Mouse (Mus musculus) MEL (cell line): ENCODE results near the gene Abca13. TPM values are rescaled to one million over a fixed set of nuclear protein-coding genes. Genes with fewer than 3 reads are reported as not detected.

Experiments
- DNase-seq: peaks from one replicate; pipeline ENCODE4 v3.0.0; 2011; ENCODE audit warnings: low read depth, low spot score
- H3K27ac ChIP-seq: 2 replicates; pipeline ENCODE4 v1.5.1; 2012; ENCODE audit warnings: low read depth, mild to moderate bottlenecking, control low read depth, low read length, moderate library complexity; ENCODE audit not compliant: control insufficient read depth
- H3K27me3 ChIP-seq, 2 experiments: fragments of 150-350 bp in 1 of 2; sonication (generic) in 1 of 2; 2 replicates each; pipeline ENCODE4 v1.6.1; 2012; ENCODE audit warnings: low read length in 2 of 2, mild to moderate bottlenecking in 2 of 2, improper control_type of control experiment in 1 of 2, moderate library complexity in 1 of 2; ENCODE audit not compliant: insufficient read depth in 2 of 2, control insufficient read depth in 1 of 2
- H3K36me3 ChIP-seq, 2 experiments: 2 replicates each; pipeline ENCODE4 v1.6.1; 2012 to 2014; ENCODE audit warnings: low read length in 2 of 2, improper control_type of control experiment in 1 of 2, inconsistent platforms in 1 of 2, mild to moderate bottlenecking in 1 of 2; ENCODE audit not compliant: insufficient read depth in 2 of 2, control insufficient read depth in 1 of 2
- H3K4me1 ChIP-seq, 2 experiments: fragments of 150-350 bp in 1 of 2; sonication (generic) in 1 of 2; 2 replicates each; pipeline ENCODE4 v1.6.1; 2012; ENCODE audit warnings: low read length in 2 of 2, improper control_type of control experiment in 1 of 2, mild to moderate bottlenecking in 1 of 2; ENCODE audit not compliant: insufficient read depth in 2 of 2, control insufficient read depth in 1 of 2
- H3K4me3 ChIP-seq, 2 experiments: fragments of 150-350 bp in 1 of 2; sonication (generic) in 1 of 2; 2 replicates each; pipeline ENCODE4 v1.5.1; 2012; ENCODE audit warnings: low read depth in 2 of 2, low read length in 2 of 2, mild to moderate bottlenecking in 2 of 2, moderate library complexity in 2 of 2, control low read depth in 1 of 2, improper control_type of control experiment in 1 of 2; ENCODE audit not compliant: control insufficient read depth in 1 of 2, insufficient read depth in 1 of 2
- H3K79me2 ChIP-seq: 2 replicates; pipeline ENCODE4 v1.6.1; 2012; ENCODE audit warnings: mild to moderate bottlenecking, low read length, moderate library complexity; ENCODE audit not compliant: control insufficient read depth, poor library complexity, insufficient read depth
- H3K9ac ChIP-seq: 2 replicates; pipeline ENCODE4 v1.6.1; 2012; ENCODE audit warnings: low read depth, mild to moderate bottlenecking, control low read depth, low read length, moderate library complexity; ENCODE audit not compliant: control insufficient read depth, poor library complexity, severe bottlenecking
- H3K9me3 ChIP-seq: fragments of 150-350 bp; sonication (generic); replicated peaks from 2 replicates; pipeline ENCODE4 v1.6.1; 2012; ENCODE audit warnings: mild to moderate bottlenecking, low read length, improper control_type of control experiment, moderate library complexity; ENCODE audit not compliant: insufficient read depth
- BHLHE40 ChIP-seq: IDR thresholded peaks from 2 replicates; pipeline ENCODE4 v1.6.1; 2012; ENCODE audit warnings: low read depth, mild to moderate bottlenecking, inconsistent platforms, low read length, improper control_type of control experiment, borderline replicate concordance
- CHD2 ChIP-seq: IDR thresholded peaks from 2 replicates; pipeline ENCODE4 v1.6.1; 2011; ENCODE audit warnings: low read length, improper control_type of control experiment
- E2F4 ChIP-seq: IDR thresholded peaks from 2 replicates; pipeline ENCODE4 v1.6.1; 2011; ENCODE audit warnings: low read depth, low read length, improper control_type of control experiment, borderline replicate concordance
- EP300 ChIP-seq, 2 experiments: IDR thresholded peaks; 2 replicates each; pipeline ENCODE4 v1.6.1; 2011; ENCODE audit warnings: improper control_type of control experiment in 2 of 2, low read length in 2 of 2, low read depth in 1 of 2, mild to moderate bottlenecking in 1 of 2
- ETS1 ChIP-seq: IDR thresholded peaks from 2 replicates; pipeline ENCODE4 v1.6.1; 2012; ENCODE audit warnings: low read depth, mild to moderate bottlenecking, inconsistent platforms, low read length, improper control_type of control experiment, moderate library complexity
- GABPA ChIP-seq: IDR thresholded peaks from 2 replicates; pipeline ENCODE4 v1.6.1; 2012; ENCODE audit warnings: low read depth, mild to moderate bottlenecking, inconsistent platforms, low read length, improper control_type of control experiment, moderate library complexity
- MAFK ChIP-seq: IDR thresholded peaks from 2 replicates; pipeline ENCODE4 v1.6.1; 2011; ENCODE audit warnings: low read depth, mild to moderate bottlenecking, low read length, improper control_type of control experiment, borderline replicate concordance
- MAX ChIP-seq: IDR thresholded peaks from 2 replicates; pipeline ENCODE4 v1.6.1; 2011; ENCODE audit warnings: low read length, improper control_type of control experiment
- NELFE ChIP-seq: IDR thresholded peaks from 2 replicates; pipeline ENCODE4 v1.6.1; 2011; ENCODE audit warnings: low read depth, low read length, improper control_type of control experiment
- POLR2AphosphoS5 ChIP-seq: IDR thresholded peaks from 2 replicates; pipeline ENCODE4 v1.6.1; 2012; ENCODE audit warnings: low read depth, borderline replicate concordance, mild to moderate bottlenecking, inconsistent platforms, low read length, moderate library complexity, mixed read lengths
- RAD21 ChIP-seq: IDR thresholded peaks from 2 replicates; pipeline ENCODE4 v1.6.1; 2011; ENCODE audit warnings: mild to moderate bottlenecking, low read depth, low read length, improper control_type of control experiment
- TBP ChIP-seq: IDR thresholded peaks from 2 replicates; pipeline ENCODE4 v1.8.0; 2011; ENCODE audit warnings: low read depth, low read length, improper control_type of control experiment
- USF1 ChIP-seq: IDR thresholded peaks from 2 replicates; pipeline ENCODE4 v1.6.1; 2014; ENCODE audit warnings: low read depth, mild to moderate bottlenecking, inconsistent platforms, low read length, improper control_type of control experiment, moderate library complexity
- USF2 ChIP-seq, 2 experiments: IDR thresholded peaks; 2 replicates each; pipeline ENCODE4 v1.6.1; 2011 to 2012; ENCODE audit warnings: improper control_type of control experiment in 2 of 2, low read length in 2 of 2, borderline replicate concordance in 1 of 2, inconsistent platforms in 1 of 2, low read depth in 1 of 2, mild to moderate bottlenecking in 1 of 2; ENCODE audit not compliant: insufficient read depth in 1 of 2
- ZC3H11A ChIP-seq: IDR thresholded peaks from 2 replicates; pipeline ENCODE4 v1.6.1; 2012; ENCODE audit warnings: low read depth, mild to moderate bottlenecking, inconsistent platforms, low read length, improper control_type of control experiment
- ZMIZ1 ChIP-seq: IDR thresholded peaks from 2 replicates; pipeline ENCODE4 v1.6.1; 2012; ENCODE audit warnings: low read depth, mild to moderate bottlenecking, inconsistent platforms, low read length, improper control_type of control experiment, moderate library complexity
- polyA plus RNA-seq, 2 experiments: library from polyadenylated mRNA; stranded (reverse) in 1 of 2; unstranded in 1 of 2; fragments of >175 nt in 1 of 2; fragments of >200 nt in 1 of 2; gene quantifications; 2 replicates each; pipeline versions ENCODE4 v1.2.1 to v1.2.4; 2012; ENCODE audit warnings: low replicate concordance in 2 of 2, low read depth in 1 of 2; ENCODE audit not compliant: insufficient read length in 2 of 2, insufficient read depth in 1 of 2, missing spikeins in 1 of 2
- total RNA-seq: library from RNA; depleted of rRNA; stranded (reverse); fragments of 300-350 nt; gene quantifications from 2 replicates; pipeline ENCODE4 v1.2.3, GENCODE M21; 2012

Abca13 gene
- total and polyA plus RNA-seq, 3 experiments = not detected

- TF ChIP-seq GABPA (no peak), RAD21 (no peak), MAX (no peak), NELFE (no peak), TBP (no peak), EP300 (IDR thresholded peaks at IDR 0.05; ENCODE audit: low read depth in 1 of 2, low read length in 2 of 2) (no peak), USF2 (IDR thresholded peaks at IDR 0.05; ENCODE audit: borderline replicate concordance in 1 of 2, insufficient read depth in 1 of 2, low read depth in 1 of 2, low read length in 2 of 2) (no peak), USF1 (no peak), ZMIZ1 (no peak), E2F4 (no peak)
These were observed 249.4 kb downstream of the Abca13 start for GRCm38 (mm10) chr11:9441192-9441591.

DNA sequence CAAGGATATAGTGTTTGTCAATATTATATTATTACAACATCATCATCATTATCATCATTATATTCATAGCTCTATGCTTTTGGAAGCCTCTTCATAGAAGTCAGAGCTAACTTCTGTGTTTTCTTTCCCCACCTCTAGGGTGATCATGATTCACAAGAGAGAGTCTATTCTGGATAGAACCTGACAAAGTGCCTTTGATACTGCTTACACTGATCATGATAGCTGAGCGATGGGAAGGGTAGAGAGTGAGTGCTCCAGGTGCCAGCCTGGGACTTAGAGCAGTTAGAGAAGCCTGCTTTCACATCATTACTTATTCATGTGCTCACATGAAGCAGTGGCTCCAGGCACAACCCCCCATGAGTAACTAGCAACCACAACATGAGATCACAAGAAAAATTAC, 280.7 kb downstream of the Abca13 start:
- H3K4me3 ChIP-seq = no peak overlapping the region
- no peaks in the 10 kb centered on the region for H3K9me3 ChIP-seq
- no peaks in the 10 kb centered on the region for H3K79me2 ChIP-seq
- no peaks in the 10 kb centered on the region for H3K36me3 ChIP-seq
- DNase-seq = no peak
- no peaks in the 10 kb centered on the region for H3K4me1 ChIP-seq
- no peak overlapping the region for H3K27ac ChIP-seq
- TF ChIP-seq ZMIZ1 = no peak
- no peak for TF ChIP-seq ZC3H11A
- TF ChIP-seq USF2 (IDR thresholded peaks at IDR 0.05; ENCODE audit: borderline replicate concordance in 1 of 2, insufficient read depth in 1 of 2, low read depth in 1 of 2, low read length in 2 of 2) = no peak
- no peak for TF ChIP-seq POLR2AphosphoS5
- H3K27me3 ChIP-seq = no peaks in the 10 kb centered on the region
- no peak overlapping the region for H3K9ac ChIP-seq

More at GRCm38 (mm10) chr11:9441192-9441591, 249.4 kb downstream of the Abca13 start:
- Histone ChIP-seq H3K79me2 (no peaks in the 10 kb centered on the region), H3K9ac (no peak overlapping the region), H3K27ac (no peak overlapping the region), H3K4me1 (no peaks in the 10 kb centered on the region), H3K27me3 (no peaks in the 10 kb centered on the region), H3K4me3 (no peak overlapping the region), H3K9me3 (no peaks in the 10 kb centered on the region), H3K36me3 (no peaks in the 10 kb centered on the region)
- no peak for DNase-seq

- Histone ChIP-seq H3K79me2 (no peaks in the 10 kb centered on the region), H3K27ac (no peak overlapping the region), H3K27me3 (no peaks in the 10 kb centered on the region), H3K36me3 (no peaks in the 10 kb centered on the region), H3K9ac (no peak overlapping the region), H3K9me3 (no peaks in the 10 kb centered on the region), H3K4me3 (no peak overlapping the region), H3K4me1 (no peaks in the 10 kb centered on the region)
- DNase-seq = no peak
- TF ChIP-seq ZC3H11A (no peak), ETS1 (no peak), MAFK (no peak), BHLHE40 (no peak), CHD2 (no peak), USF1 (no peak)
These were observed 289.8 kb downstream of the Abca13 start for GRCm38 (mm10) chr11:9481511-9481910.
